Comparison of ENCODE assay signal across 8 mouse cellular contexts in the genomic region with DNA sequence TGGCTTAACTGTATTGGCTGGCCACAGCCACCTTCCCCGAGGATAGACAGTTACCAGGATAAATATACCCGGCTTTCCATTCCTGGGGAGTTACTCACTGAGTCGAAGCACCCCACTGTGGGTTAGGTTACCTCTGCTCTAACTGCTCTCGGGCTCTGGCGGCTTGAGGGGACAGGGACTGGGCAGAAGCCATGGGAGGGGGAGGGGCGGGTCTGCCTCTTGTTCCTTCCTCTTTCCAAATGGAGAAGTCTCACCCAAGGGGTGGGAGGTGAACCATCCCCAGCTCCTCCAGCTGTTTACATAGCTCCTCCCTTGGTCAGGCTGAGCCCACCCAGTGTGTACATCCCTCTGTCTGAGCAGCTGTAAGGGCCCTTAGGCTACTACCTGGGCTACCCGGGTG. TPM values are rescaled to one million over a fixed set of nuclear protein-coding genes. Genes with fewer than 3 reads are reported as not detected.
DNase-seq lines count a peak whose midpoint lies in the region; ATAC-seq lines count a peak whose summit lies in the region.

No protein-coding gene starts in this region.

- H3K4me3 ChIP-seq in heart, embryonic 14.5 days (ENCODE audit: control insufficient read depth in 1 of 2, insufficient read depth in 1 of 2, low read depth in 1 of 2, low read length in 2 of 2), result no peak overlapping the region
- H3K4me3 ChIP-seq in embryonic facial prominence, embryonic 10.5 days, result no peak overlapping the region
- H3K4me3 ChIP-seq in limb, embryonic 15.5 days, result no peak overlapping the region

- peaks cover 55 to 72% of the 10 kb centered on the region in 2 experiments for H3K4me1 ChIP-seq in heart, embryonic 14.5 days (ENCODE audit: control insufficient read depth in 2 of 2, insufficient read depth in 2 of 2, low read length in 2 of 2)
- H3K4me1 ChIP-seq in embryonic facial prominence, embryonic 10.5 days, result peaks cover 76% of the 10 kb centered on the region
- H3K4me1 ChIP-seq in limb, embryonic 15.5 days, result peaks cover 76% of the 10 kb centered on the region

- peak overlapping the region in 1 of 2 experiments; percentile 69; a peak in 2 of 4 replicates for H3K27ac ChIP-seq in heart, embryonic 14.5 days (replicated peaks in 1 of 2; ENCODE audit: control insufficient read depth in 1 of 2, insufficient read depth in 1 of 2, low read depth in 2 of 2, low read length in 2 of 2)
- peak overlapping the region; percentile 77 for H3K27ac ChIP-seq in embryonic facial prominence, embryonic 10.5 days (replicated peaks)
- H3K27ac ChIP-seq in limb, embryonic 15.5 days, result 0 out of 2 replicates have a peak overlapping the region, but pooled peaks have one; percentile 8

- H3K36me3 ChIP-seq in heart, embryonic 14.5 days (ENCODE audit: control insufficient read depth, insufficient read depth, low read length), result no peaks in the 10 kb centered on the region
- no peaks in the 10 kb centered on the region; the same call in 1 of the 2 replicates for H3K36me3 ChIP-seq in embryonic facial prominence, embryonic 10.5 days (replicated peaks)
- no peaks in the 10 kb centered on the region for H3K36me3 ChIP-seq in limb, embryonic 15.5 days

- H3K9me3 ChIP-seq in heart, embryonic 14.5 days (ENCODE audit: control insufficient read depth, low read length), result no peaks in the 10 kb centered on the region
- no peaks in the 10 kb centered on the region for H3K9me3 ChIP-seq in embryonic facial prominence, embryonic 10.5 days
- H3K9me3 ChIP-seq in limb, embryonic 15.5 days, result no peaks in the 10 kb centered on the region

- 38% methylated on average over 7 of the region's 7 CpGs for WGBS in heart, embryonic 14.5 days
- 28% methylated on average over 7 of the region's 7 CpGs for WGBS in embryonic facial prominence, embryonic 10.5 days
- WGBS in limb, embryonic 15.5 days, result 44% methylated on average over 7 of the region's 7 CpGs

- no peak for ATAC-seq in heart, embryonic 14.5 days (ENCODE audit: insufficient number of reproducible peaks, insufficient read depth, low FRiP score, low read depth)
- ATAC-seq in limb, embryonic 15.5 days (ENCODE audit: insufficient number of reproducible peaks, low FRiP score, low TSS enrichment, low read depth), result no peak
- ATAC-seq in monocyte, adult 5-6 weeks (replicated peaks; ENCODE audit: insufficient number of reproducible peaks, low FRiP score, low TSS enrichment, poor library complexity, severe bottlenecking), result peak; percentile 40

- H3K9ac ChIP-seq in heart, embryonic 14.5 days (ENCODE audit: low read length), result peak overlapping the region; percentile 25; the same call in 1 of the 2 replicates
- H3K9ac ChIP-seq in limb, embryonic 15.5 days, result no peak overlapping the region

- no peak for DNase-seq in heart, postnatal 25 days (ENCODE audit: low spot score)
- no peak for DNase-seq in embryonic facial prominence, embryonic 10.5 days (ENCODE audit: low spot score)
- no peak for DNase-seq in layer of hippocampus, adult 9-10 months (ENCODE audit: low spot score)
- DNase-seq in embryo, embryonic 9.5 days (ENCODE audit: extremely low spot score), result no peak
- DNase-seq in thymus, postnatal 10 days (ENCODE audit: low spot score in 2 of 2), result no peak

- intact Hi-C loops in heart, postnatal 25 days (cut with DNase I), result no loop called here

- no peaks in the 10 kb centered on the region for H3K27me3 ChIP-seq in heart, embryonic 14.5 days (ENCODE audit: control insufficient read depth, insufficient read depth, low read length)
- H3K27me3 ChIP-seq in embryonic facial prominence, embryonic 10.5 days (replicated peaks; ENCODE audit: low read depth, poor library complexity, severe bottlenecking), result no peaks in the 10 kb centered on the region
- H3K27me3 ChIP-seq in limb, embryonic 15.5 days, result no peaks in the 10 kb centered on the region

- no peak overlapping the region for H3K4me2 ChIP-seq in heart, embryonic 14.5 days (ENCODE audit: low read length)
- H3K4me2 ChIP-seq in limb, embryonic 15.5 days, result no peak overlapping the region

RNA-seq across cellular contexts. Expression of gene Rplp0, which starts 23.6 kb away (rescaled TPM):
- polyA plus RNA-seq in heart, embryonic 14.5 days (2014; fragmentation: Nextera tagmentation; extraction: Ambion mirVana), result 1,183 and 1,268 TPM in 2 replicates
- 100 to 1,000 TPM; 651 to 667 TPM for total RNA-seq in heart, postnatal 25 days (2021)
- polyA plus RNA-seq in embryonic facial prominence, embryonic 10.5 days (2016; fragmentation: Nextera tagmentation; extraction: Ambion mirVana), result 1,413 and 1,489 TPM in 2 replicates
- polyA plus RNA-seq in limb, embryonic 15.5 days (2015; fragmentation: Nextera tagmentation; extraction: Ambion mirVana), result 1,505 and 1,752 TPM in 2 replicates
- total RNA-seq in monocyte, adult 5-6 weeks (2017), result 991 to 1,396 TPM (median 1,306 TPM) in 3 replicates

RNA-seq across cellular contexts. Expression of gene Pxn, which starts 29.2 kb away (rescaled TPM):
- polyA plus RNA-seq in heart, embryonic 14.5 days (2014; fragmentation: Nextera tagmentation; extraction: Ambion mirVana), result 14.4 and 19.1 TPM in 2 replicates
- total RNA-seq in heart, postnatal 25 days (2021), result 10 to 100 TPM; 34.4 to 39.5 TPM
- polyA plus RNA-seq in embryonic facial prominence, embryonic 10.5 days (2016; fragmentation: Nextera tagmentation; extraction: Ambion mirVana), result 50.3 and 50.6 TPM in 2 replicates
- 52.6 and 55.7 TPM in 2 replicates for polyA plus RNA-seq in limb, embryonic 15.5 days (2015; fragmentation: Nextera tagmentation; extraction: Ambion mirVana)
- total RNA-seq in monocyte, adult 5-6 weeks (2017), result 85.9 to 113 TPM (median 106 TPM) in 3 replicates

RNA-seq across cellular contexts. Expression of gene Gcn1l1, which starts 29.4 kb away (rescaled TPM):
- 25.2 and 26.3 TPM in 2 replicates for polyA plus RNA-seq in heart, embryonic 14.5 days (2014; fragmentation: Nextera tagmentation; extraction: Ambion mirVana)
- total RNA-seq in heart, postnatal 25 days (2021), result 10 to 100 TPM; 38.4 to 42.8 TPM
- polyA plus RNA-seq in embryonic facial prominence, embryonic 10.5 days (2016; fragmentation: Nextera tagmentation; extraction: Ambion mirVana), result 65.0 and 65.1 TPM in 2 replicates
- 32.9 and 36.3 TPM in 2 replicates for polyA plus RNA-seq in limb, embryonic 15.5 days (2015; fragmentation: Nextera tagmentation; extraction: Ambion mirVana)
- total RNA-seq in monocyte, adult 5-6 weeks (2017), result 16.9 to 37.5 TPM (median 22.8 TPM) in 3 replicates

RNA-seq across cellular contexts. Expression of gene Sirt4, which starts 51.1 kb away (rescaled TPM):
- 19.2 and 22.5 TPM in 2 replicates for polyA plus RNA-seq in heart, embryonic 14.5 days (2014; fragmentation: Nextera tagmentation; extraction: Ambion mirVana)
- 10 to 100 TPM; 16.8 to 18.5 TPM for total RNA-seq in heart, postnatal 25 days (2021)
- polyA plus RNA-seq in embryonic facial prominence, embryonic 10.5 days (2016; fragmentation: Nextera tagmentation; extraction: Ambion mirVana), result 14.5 and 16.0 TPM in 2 replicates
- polyA plus RNA-seq in limb, embryonic 15.5 days (2015; fragmentation: Nextera tagmentation; extraction: Ambion mirVana), result 24.9 and 26.5 TPM in 2 replicates
- 5.2 to 10.7 TPM (median 7.8 TPM) in 3 replicates for total RNA-seq in monocyte, adult 5-6 weeks (2017)
